In the genomic region with DNA sequence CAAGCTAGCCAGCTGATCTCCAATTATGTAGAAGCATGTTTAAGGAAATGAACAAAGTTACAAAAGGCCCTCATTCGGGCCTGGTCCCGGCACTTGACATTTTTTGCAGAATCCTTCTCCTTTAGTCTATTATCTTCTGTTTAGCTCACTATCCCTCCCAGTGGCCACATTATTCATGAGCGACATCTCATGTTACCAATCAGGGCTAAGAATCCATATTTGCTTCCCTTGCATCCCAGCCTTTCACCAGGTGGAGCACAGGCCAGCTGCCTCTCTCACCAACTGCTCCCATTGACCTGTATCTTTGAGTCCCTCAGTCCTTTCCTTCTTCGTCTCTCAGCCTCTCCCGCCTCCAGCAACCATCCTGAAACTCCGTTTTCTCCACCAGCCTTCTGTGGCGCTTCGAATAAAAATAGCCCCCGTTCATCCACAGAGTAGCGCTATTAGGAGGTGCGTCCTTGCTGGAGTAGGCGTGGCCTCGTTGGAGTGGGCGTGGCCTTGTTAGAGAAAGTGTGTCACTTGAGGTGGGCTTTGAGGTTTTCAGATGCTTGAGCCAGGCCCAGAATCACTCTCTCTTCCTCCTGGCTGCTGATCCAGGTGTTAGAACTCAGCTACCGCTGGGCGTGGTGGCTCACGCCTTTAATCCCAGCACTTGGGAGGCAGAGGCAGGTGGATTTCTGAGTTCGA, we compare ENCODE assay signal across 16 mouse cellular contexts.
"Had no signal": no experiment of that assay in that cellular context is flagged by ENCODE, and none has a peak within 500 bp of the region (broad histone marks: within the 10 kb centered on the region; RNA-seq: fewer than 3 reads in every experiment).

No protein-coding gene starts in this region.

- H3K4me3 ChIP-seq: kidney, embryonic 15.5 days; limb, embryonic 15.5 days; liver, embryonic 12.5 days; midbrain, embryonic 10.5 days; myocyte; neural tube, embryonic 12.5 days had no signal

- H3K36me3 ChIP-seq: kidney, embryonic 15.5 days; limb, embryonic 15.5 days; liver, embryonic 12.5 days; midbrain, embryonic 10.5 days; neural tube, embryonic 12.5 days had no signal

- H3K9ac ChIP-seq: kidney, embryonic 15.5 days; limb, embryonic 15.5 days; liver, embryonic 12.5 days; lung, embryonic 14.5 days; neural tube, embryonic 12.5 days had no signal

- ATAC-seq: liver, embryonic 12.5 days had no signal

- DNase-seq: kidney, adult 2 months; kidney, postnatal 14 days; layer of hippocampus, adult 9-11 months; layer of hippocampus, postnatal 36 days; lung, embryonic 14.5 days; lung, postnatal 10 days; lung, postnatal 4 days; midbrain, embryonic 14.5 days; right cerebral cortex, adult 18-20 months; right cerebral cortex, postnatal 25 days had no signal

- H3K9me3 ChIP-seq: kidney, embryonic 15.5 days; limb, embryonic 15.5 days; liver, embryonic 12.5 days; midbrain, embryonic 10.5 days; neural tube, embryonic 12.5 days had no signal

- H3K27ac ChIP-seq: kidney, embryonic 15.5 days; limb, embryonic 15.5 days; liver, embryonic 12.5 days; midbrain, embryonic 10.5 days; neural tube, embryonic 12.5 days had no signal

- H3K4me1 ChIP-seq: limb, embryonic 15.5 days; neural tube, embryonic 12.5 days had no signal

- H3K4me2 ChIP-seq: kidney, embryonic 15.5 days; limb, embryonic 15.5 days; liver, embryonic 12.5 days; lung, embryonic 14.5 days; neural tube, embryonic 12.5 days had no signal

- H3K27me3 ChIP-seq: kidney, embryonic 15.5 days; limb, embryonic 15.5 days; liver, embryonic 12.5 days; neural tube, embryonic 12.5 days had no signal
